Mouse (Mus musculus) embryonic fibroblast, embryonic 13.5 days (primary cell): ENCODE results near the gene Gm21972.

Experiments used
- CTCF ChIP-seq: IDR thresholded peaks from 2 replicates; pipeline ENCODE4 v1.5.1; 2011; ENCODE audit warnings: mild to moderate bottlenecking, control low read depth, low read length, moderate library complexity, borderline replicate concordance; ENCODE audit not compliant: insufficient read depth
- POLR2A ChIP-seq: IDR thresholded peaks from 2 replicates; pipeline ENCODE4 v1.6.1; 2011; ENCODE audit warnings: low read depth, mild to moderate bottlenecking, control low read depth, low read length, moderate library complexity

DNA sequence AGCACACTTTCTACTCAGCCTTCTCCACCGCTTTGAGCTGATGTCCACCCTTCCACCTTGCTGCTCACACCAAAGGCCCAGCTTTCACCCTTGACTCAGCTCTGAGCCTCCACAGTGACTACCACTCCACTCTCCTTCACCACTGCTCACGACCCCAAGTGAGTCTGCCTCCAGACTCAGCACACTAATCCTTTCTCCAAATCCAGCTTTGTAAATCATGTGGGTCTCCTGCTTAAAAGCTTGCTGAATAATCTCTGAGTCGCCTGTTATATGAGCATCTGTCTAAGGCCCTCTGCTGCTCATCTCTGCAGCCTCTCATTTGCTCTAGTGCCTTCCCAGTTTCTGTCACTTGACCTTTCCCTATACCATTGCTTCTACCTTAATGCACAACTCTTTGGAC lies 7.6 kb downstream of the Gm21972 start:
- no peak for TF ChIP-seq CTCF
- TF ChIP-seq POLR2A, result no peak
